Mouse (Mus musculus): ENCODE measurements around the gene Dnajc4. TPM values are rescaled to one million over a fixed set of nuclear protein-coding genes. Genes with fewer than 3 reads are reported as not detected.
"Not testable (repeated sequence)": the region's sequence is repeated elsewhere in the genome, so short reads cannot be mapped to it uniquely, and the experiment has no call there.

The Dnajc4 gene
- polyA plus RNA-seq, 2 experiments from 2014 or later = 44.8 to 46.0 TPM

GRCm38 (mm10) chr19:6995255-6995991, 3.1 kb upstream of the Dnajc4 start:
- no peak for ATAC-seq

GRCm38 (mm10) chr19:6994489-6994888, 2.1 kb upstream of the Dnajc4 start:
- no peak for ATAC-seq

GRCm38 (mm10) chr19:6994002-6994401, 1.6 kb upstream of the Dnajc4 start:
- no peak for ATAC-seq

- no peak for ATAC-seq
These were observed 819 bp upstream of the Dnajc4 start for GRCm38 (mm10) chr19:6993011-6993770.

GRCm38 (mm10) chr19:6991166-6991565, 1.2 kb downstream of the Dnajc4 start:
- ATAC-seq = not testable (repeated sequence)

- ATAC-seq = no peak
These were observed 1.7 kb downstream of the Dnajc4 start for GRCm38 (mm10) chr19:6990712-6991111.

GRCm38 (mm10) chr19:6989251-6989650, 3.1 kb downstream of the Dnajc4 start:
- ATAC-seq = no peak

GRCm38 (mm10) chr19:6987904-6988285, 4.5 kb downstream of the Dnajc4 start:
- ATAC-seq = no peak

- peak; percentile 49 for ATAC-seq
These were observed 5.1 kb downstream of the Dnajc4 start, which contains the start of gene Vegfb for GRCm38 (mm10) chr19:6987061-6987903. Gene Vegfb, minus strand, starts transcription at chr19:6987651.

GRCm38 (mm10) chr19:6985951-6986708, 6.2 kb downstream of the Dnajc4 start:
- ATAC-seq = no peak

GRCm38 (mm10) chr19:6985300-6985699, 7.1 kb downstream of the Dnajc4 start:
- no peak for ATAC-seq

GRCm38 (mm10) chr19:6983621-6984020, 8.8 kb downstream of the Dnajc4 start:
- no peak for ATAC-seq

GRCm38 (mm10) chr19:6981465-6981864, 10.9 kb downstream of the Dnajc4 start:
- no peak for ATAC-seq

- ATAC-seq = peak; percentile 57
These were observed 11.8 kb downstream of the Dnajc4 start, which contains the start of gene Fkbp2 for GRCm38 (mm10) chr19:6980381-6981093. Gene Fkbp2, minus strand, starts transcription at chr19:6980501.

GRCm38 (mm10) chr19:6979486-6980380, 12.6 kb downstream of the Dnajc4 start:
- ATAC-seq = peak; percentile 82

- no peak for ATAC-seq
These were observed 13.3 kb downstream of the Dnajc4 start for GRCm38 (mm10) chr19:6979001-6979479.

GRCm38 (mm10) chr19:6978639-6978974, 13.8 kb downstream of the Dnajc4 start:
- no peak for ATAC-seq

GRCm38 (mm10) chr19:6977759-6978638, 14.4 kb downstream of the Dnajc4 start:
- ATAC-seq = no peak
